Mouse (Mus musculus): Measurements from ENCODE around the gene Sema4b. TPM values are rescaled to one million over a fixed set of nuclear protein-coding genes. Genes with fewer than 3 reads are reported as not detected.

Gene Sema4b
- total and polyA plus RNA-seq, 3 experiments, result 10.9 to 17.3 TPM; not detected in 1

DNA sequence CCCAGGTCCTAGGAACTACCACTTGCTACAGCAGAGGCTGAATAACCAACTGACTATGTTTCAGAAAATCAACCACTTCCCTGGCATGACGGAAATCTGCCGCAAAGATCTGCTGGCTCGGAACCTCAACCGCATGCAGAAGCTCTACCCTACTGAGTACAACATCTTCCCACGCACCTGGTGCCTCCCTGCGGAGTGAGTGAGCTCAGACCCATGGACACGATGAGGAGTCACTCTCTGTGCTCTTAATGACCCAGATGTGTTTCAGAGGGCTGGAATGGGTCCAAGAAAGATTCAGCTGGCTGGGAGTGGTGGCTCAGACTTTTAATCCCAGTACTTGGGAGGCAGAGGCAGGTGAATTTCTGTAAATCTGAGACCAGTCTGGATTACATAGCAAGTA is 65.8 kb downstream of the Sema4b start (continued):
- no peak for TF ChIP-seq MYB (IDR thresholded peaks at IDR 0.05; ENCODE audit: low read depth, low read length)
- TF ChIP-seq SMC3 (IDR thresholded peaks at IDR 0.05; ENCODE audit: low read depth, low read length), result no peak

DNA sequence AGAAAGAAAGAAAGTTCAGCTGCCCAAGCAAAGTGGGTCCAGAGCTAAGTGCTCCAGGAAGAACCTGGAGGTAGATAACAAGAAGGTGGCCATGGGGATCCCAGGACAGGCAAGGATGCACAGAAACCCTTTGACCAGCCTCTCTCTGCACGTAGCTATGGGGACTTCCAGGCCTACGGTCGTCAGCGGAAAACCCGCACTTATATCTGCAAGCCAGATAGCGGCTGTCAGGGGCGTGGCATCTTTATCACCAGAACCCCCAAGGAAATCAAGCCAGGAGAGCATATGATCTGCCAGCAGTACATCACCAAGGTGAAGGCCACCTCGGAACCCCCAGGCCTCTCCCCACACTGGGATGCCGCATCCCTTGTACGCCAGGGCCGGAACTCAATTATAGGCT is 66.2 kb downstream of the Sema4b start:
- peak overlapping the region in 1 of 2 experiments; percentile 10; a peak in 1 of 4 replicates for H3K4me3 ChIP-seq (ENCODE audit: control insufficient read depth in 1 of 2, insufficient read depth in 1 of 2, low read depth in 2 of 2, low read length in 2 of 2)
- no peaks in the 10 kb centered on the region for H3K27me3 ChIP-seq (ENCODE audit: control insufficient read depth in 1 of 2, insufficient read depth in 2 of 2, low read length in 2 of 2)
- no peak overlapping the region for H3K27ac ChIP-seq (ENCODE audit: control insufficient read depth, low read depth, low read length)
- peaks cover 0 to 19% of the 10 kb centered on the region in 2 experiments; a peak in 2 of 4 replicates for H3K36me3 ChIP-seq (ENCODE audit: control insufficient read depth in 1 of 2, insufficient read depth in 2 of 2, low read length in 2 of 2)
- H3K9ac ChIP-seq (ENCODE audit: control insufficient read depth, low read depth, low read length, poor library complexity, severe bottlenecking), result no peak overlapping the region
- no peaks in the 10 kb centered on the region for H3K79me2 ChIP-seq (ENCODE audit: control insufficient read depth, insufficient read depth, low read length, poor library complexity)
- peak; percentile 65 for DNase-seq (ENCODE audit: low read depth, low spot score)
- no peaks in the 10 kb centered on the region for H3K9me3 ChIP-seq (replicated peaks; ENCODE audit: insufficient read depth, low read length)
- peaks cover 15 to 23% of the 10 kb centered on the region in 2 experiments for H3K4me1 ChIP-seq (ENCODE audit: control insufficient read depth in 1 of 2, insufficient read depth in 2 of 2, low read length in 2 of 2)
- TF ChIP-seq MYB (IDR thresholded peaks at IDR 0.05; ENCODE audit: low read depth, low read length), result no peak
- no peak for TF ChIP-seq E2F4 (IDR thresholded peaks at IDR 0.05; ENCODE audit: borderline replicate concordance, low read depth, low read length)
- TF ChIP-seq MXI1 (IDR thresholded peaks at IDR 0.05; ENCODE audit: low read depth, low read length), result no peak
- no peak for TF ChIP-seq ZKSCAN1 (IDR thresholded peaks at IDR 0.05; ENCODE audit: low read depth, low read length)
- no peak for TF ChIP-seq MAFK (IDR thresholded peaks at IDR 0.05; ENCODE audit: borderline replicate concordance, low read depth, low read length)
- TF ChIP-seq EP300 (IDR thresholded peaks at IDR 0.05; ENCODE audit: low read depth in 1 of 2, low read length in 2 of 2), result peak; percentile 34 to 66; a peak in 2 of 4 replicates
- no peak for TF ChIP-seq USF1 (IDR thresholded peaks at IDR 0.05; ENCODE audit: low read depth, low read length)
- no peak for TF ChIP-seq HCFC1 (IDR thresholded peaks at IDR 0.05; ENCODE audit: low read depth, low read length)
- TF ChIP-seq BHLHE40 (IDR thresholded peaks at IDR 0.05; ENCODE audit: borderline replicate concordance, low read depth, low read length), result no peak
- TF ChIP-seq GABPA (IDR thresholded peaks at IDR 0.05; ENCODE audit: low read depth, low read length), result no peak
- TF ChIP-seq ETS1 (IDR thresholded peaks at IDR 0.05; ENCODE audit: low read depth, low read length), result peak; percentile 74
- TF ChIP-seq USF2 (IDR thresholded peaks at IDR 0.05; ENCODE audit: borderline replicate concordance in 1 of 2, insufficient read depth in 1 of 2, low read depth in 1 of 2, low read length in 2 of 2), result no peak
- no peak for TF ChIP-seq JUND (IDR thresholded peaks at IDR 0.05; ENCODE audit: low read depth, low read length)
- no peak for TF ChIP-seq TAL1 (IDR thresholded peaks at IDR 0.05; ENCODE audit: low read length)
- TF ChIP-seq ZC3H11A (IDR thresholded peaks at IDR 0.05; ENCODE audit: low read depth, low read length), result no peak
- TF ChIP-seq NELFE (IDR thresholded peaks at IDR 0.05; ENCODE audit: low read depth, low read length), result no peak
- no peak for TF ChIP-seq UBTF (IDR thresholded peaks at IDR 0.05; ENCODE audit: borderline replicate concordance, insufficient read depth, low read depth, low read length)
- no peak for TF ChIP-seq SMC3 (IDR thresholded peaks at IDR 0.05; ENCODE audit: low read depth, low read length)
- peak; percentile 67 for TF ChIP-seq TCF12 (IDR thresholded peaks at IDR 0.05; ENCODE audit: low read depth, low read length)
- no peak for TF ChIP-seq MAX (IDR thresholded peaks at IDR 0.05; ENCODE audit: low read length)
- no peak for TF ChIP-seq MAZ (IDR thresholded peaks at IDR 0.05; ENCODE audit: low read depth, low read length)
- no peak for TF ChIP-seq MEF2A (IDR thresholded peaks at IDR 0.05; ENCODE audit: extremely low read depth, insufficient replicate concordance, low read depth, low read length, poor library complexity, severe bottlenecking)
- no peak for TF ChIP-seq ELF1 (IDR thresholded peaks at IDR 0.05; ENCODE audit: low read depth, low read length)
- peak; percentile 15; the same call in 1 of the 2 replicates for TF ChIP-seq SIN3A (IDR thresholded peaks at IDR 0.05; ENCODE audit: low read length)
- TF ChIP-seq POLR2AphosphoS2 (IDR thresholded peaks at IDR 0.05; ENCODE audit: low read length), result no peak
- TF ChIP-seq TBP (IDR thresholded peaks at IDR 0.05; ENCODE audit: low read depth, low read length), result no peak
- no peak for TF ChIP-seq CTCF (IDR thresholded peaks at IDR 0.05 in 2 of 3, conservative IDR thresholded peaks at IDR 0.05 in 1 of 3; ENCODE audit: control insufficient read depth in 1 of 3, insufficient read depth in 1 of 3, low read depth in 2 of 3, low read length in 3 of 3, poor library complexity in 1 of 3, severe bottlenecking in 1 of 3)
- no peak for TF ChIP-seq KAT2A (conservative IDR thresholded peaks at IDR 0.05; ENCODE audit: low read depth, low read length)
- peak; percentile 69; the same call in 1 of the 2 replicates for TF ChIP-seq ZNF384 (IDR thresholded peaks at IDR 0.05; ENCODE audit: low read depth, low read length)
- TF ChIP-seq POLR2A (IDR thresholded peaks at IDR 0.05; ENCODE audit: control insufficient read depth in 1 of 2, insufficient read depth in 1 of 2, low read depth in 1 of 2, low read length in 2 of 2, poor library complexity in 1 of 2), result no peak
- TF ChIP-seq RCOR1 (IDR thresholded peaks at IDR 0.05; ENCODE audit: low read depth, low read length), result peak; percentile 44; the same call in 1 of the 2 replicates
- TF ChIP-seq ZMIZ1 (IDR thresholded peaks at IDR 0.05; ENCODE audit: low read depth, low read length), result no peak
- no peak for TF ChIP-seq NRF1 (IDR thresholded peaks at IDR 0.05; ENCODE audit: insufficient read depth, low read depth, low read length, poor library complexity, severe bottlenecking)
- peak; percentile 68; the same call in 1 of the 2 replicates for TF ChIP-seq GATA1 (IDR thresholded peaks at IDR 0.05; ENCODE audit: low read depth, low read length)
- TF ChIP-seq CHD1 (IDR thresholded peaks at IDR 0.05; ENCODE audit: low read depth, low read length), result no peak

Measured in MEL (cell line).